Mouse (Mus musculus) liver, embryonic 12.5 days (tissue): Measurements from ENCODE around the gene Hoxa13. TPM values are rescaled to one million over a fixed set of nuclear protein-coding genes. Genes with fewer than 3 reads are reported as not detected.
A peak's percentile ranks its signal among the peaks of the same experiment; 100 is the strongest.

ENCODE experiments used
- microRNA counts: library from miRNA; unstranded; fragments of <30 nt; microRNA quantifications from one replicate; lab custom pipeline; 2017
- microRNA-seq: library from miRNA; unstranded; fragments of <30 nt; microRNA quantifications from one replicate; pipeline ENCODE4, GENCODE M21; 2017
- polyA plus RNA-seq: library from polyadenylated mRNA; unstranded; fragments of >200 nt; fragmentation: Nextera tagmentation; extraction: Ambion mirVana; gene quantifications from 2 replicates; pipeline ENCODE4 v1.2.1, GENCODE M21; 2016

Gene Hoxa13
- polyA plus RNA-seq, 1 experiment from 2014 or later: not detected

MicroRNAs encoded within 50 kb of the gene (microRNA counts, 519-probe panel; counts per million panel counts)
- microRNA mmu-miR-196b (lab: Ali Mortazavi, UCI): 582 counts per million, percentile 70 among the panel's probes with 10 or more counts

Small RNA genes within 50 kb of the gene (microRNA-seq; reads per million reads assigned to microRNA genes)
- 2,134 reads per million, percentile 80 among the genes with 10 or more reads in this experiment for gene Mir196b

Other genes with a start within 250 kb of the Hoxa13 start
- 22.2 and 22.6 TPM in 2 replicates for gene Skap2, start 248.3 kb downstream of the Hoxa13 start, polyA plus RNA-seq
- gene Hoxa1, start 102.6 kb downstream of the Hoxa13 start, polyA plus RNA-seq: 1.0 and 1.1 TPM in 2 replicates
- gene Hoxa2, start 96.0 kb downstream of the Hoxa13 start, polyA plus RNA-seq: 1.4 TPM in 2 replicates
- 0.29 TPM in 2 replicates for gene 5730596B20Rik, start 83.4 kb downstream of the Hoxa13 start, polyA plus RNA-seq
- 0.79 and 0.92 TPM in 2 replicates for gene Hoxa4, start 69.1 kb downstream of the Hoxa13 start, polyA plus RNA-seq
- 2.1 and 3.1 TPM in 2 replicates for gene Hoxa5, start 56.3 kb downstream of the Hoxa13 start, polyA plus RNA-seq
- 0.14 and 0.20 TPM in 2 replicates for gene Hoxa6, start 52.2 kb downstream of the Hoxa13 start, polyA plus RNA-seq
- 0.97 and 1.2 TPM in 2 replicates for gene Hoxa3, start 47.5 kb downstream of the Hoxa13 start, polyA plus RNA-seq
- not detected in 2 replicates for gene Gm28308, start 47.5 kb downstream of the Hoxa13 start, polyA plus RNA-seq
- gene Hoxa7, start 39.0 kb downstream of the Hoxa13 start, polyA plus RNA-seq: 0.74 and 0.81 TPM in 2 replicates
- gene Hoxa9, start 29.8 kb downstream of the Hoxa13 start, polyA plus RNA-seq: 1.2 and 1.4 TPM in 2 replicates
- 0.44 and 0.61 TPM in 2 replicates for gene Hoxa10, start 20.0 kb downstream of the Hoxa13 start, polyA plus RNA-seq
- gene Hoxa11, start 15.1 kb downstream of the Hoxa13 start, polyA plus RNA-seq: 0.06 TPM in 1 of 2 replicates, not detected in the other
- 0.06 TPM in 1 of 2 replicates, not detected in the other for gene Evx1, start 52.6 kb upstream of the Hoxa13 start, polyA plus RNA-seq